Mouse (Mus musculus) megakaryocyte, embryonic 14.5 days (primary cell): ENCODE measurements around the gene Cyp46a1.

Experiments
- FLI1 ChIP-seq: IDR thresholded peaks from 2 replicates; pipeline ENCODE4 v1.6.1; 2012; ENCODE audit warnings: low read length, inconsistent platforms, mixed read lengths
- GATA1 ChIP-seq: IDR thresholded peaks from 3 replicates; pipeline ENCODE4 v1.6.1; 2012; ENCODE audit warnings: mixed read lengths, low read length, inconsistent platforms, borderline replicate concordance

- TF ChIP-seq GATA1, result no peak
- no peak for TF ChIP-seq FLI1
These were observed 14.8 kb downstream of the Cyp46a1 start for GRCm38 (mm10) chr12:108349026-108349425.
